Mouse (Mus musculus) CD4-positive naive resting alpha-beta T cell, adult 57 days (primary cell): ENCODE data around the gene Olfr1318. TPM values are rescaled to one million over a fixed set of nuclear protein-coding genes. Genes with fewer than 3 reads are reported as not detected.

ENCODE experiments used
- total RNA-seq: library from RNA; stranded (reverse); gene quantifications from one replicate; pipeline ENCODE4 v1.2.4, GENCODE M21; 2023

Olfr1318 gene
- total RNA-seq = not detected

GRCm38 (mm10) chr2:112153898-112154297, at the start of gene Olfr1318:
Gene Olfr1318 (plus strand): TSS chr2:112154198.

DNA sequence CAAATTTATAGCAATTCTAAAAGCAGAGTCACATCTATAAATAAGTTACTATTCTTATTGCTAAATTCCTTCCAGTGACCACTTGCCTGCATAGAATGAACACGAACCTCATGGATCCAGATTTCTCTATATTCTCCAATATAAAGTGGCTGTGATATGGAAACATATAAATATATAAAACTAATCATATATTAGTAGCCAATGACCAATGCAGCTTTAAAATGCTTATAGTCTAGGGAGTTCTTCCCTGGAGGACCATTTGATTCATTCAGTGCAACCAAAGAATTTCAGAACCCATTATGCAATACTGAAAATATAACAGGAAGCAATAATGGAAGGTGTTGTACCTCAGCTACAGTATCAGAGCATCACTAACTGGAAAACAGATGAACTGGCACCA, 38.7 kb upstream of the Olfr1318 start, which contains the start of gene Olfr1315-ps1:
TSS of gene Olfr1315-ps1 (minus strand) at position 101 of the 400 bp plus-strand sequence.

DNA sequence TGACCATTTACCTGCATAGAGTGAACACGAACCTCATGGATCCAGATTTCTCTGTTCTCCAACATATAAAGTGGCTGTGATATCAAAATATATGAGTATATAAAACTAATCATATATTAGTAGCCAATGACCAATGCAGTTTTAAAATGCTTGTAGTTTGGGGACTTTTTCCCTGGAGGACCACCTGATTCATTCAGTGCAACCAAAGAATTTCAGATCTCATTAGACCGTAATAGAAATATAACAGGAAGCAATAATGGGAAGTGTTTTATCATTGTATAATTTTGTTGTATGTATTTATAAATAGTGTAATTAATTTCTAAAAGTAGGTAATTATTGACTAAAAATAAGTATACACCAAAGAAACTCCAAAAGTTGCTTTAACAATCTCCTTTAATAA, 19.1 kb upstream of the Olfr1318 start, which contains the start of gene Olfr1316:
TSS of gene Olfr1316 (minus strand) at position 101 of the 400 bp plus-strand sequence.

GRCm38 (mm10) chr2:112140029-112140428, 14.0 kb upstream of the Olfr1318 start, which contains the start of gene Olfr1317:
Gene Olfr1317 (plus strand): TSS chr2:112140329.

Other genes with a start within 250 kb of the Olfr1318 start
- gene Olfr1306, start 237.9 kb upstream of the Olfr1318 start, total RNA-seq = not detected
- 0.12 TPM for gene Olfr1307, start 204.8 kb upstream of the Olfr1318 start, total RNA-seq
- gene Olfr1308, start 189.3 kb upstream of the Olfr1318 start, total RNA-seq = not detected
- gene Olfr1309, start 163.9 kb upstream of the Olfr1318 start, total RNA-seq = not detected
- not detected for gene Olfr1310, start 141.5 kb upstream of the Olfr1318 start, total RNA-seq
- not detected for gene Olfr1311, start 129.8 kb upstream of the Olfr1318 start, total RNA-seq
- gene Olfr1312, start 104.0 kb upstream of the Olfr1318 start, total RNA-seq = not detected
- gene Olfr1313, start 76.4 kb upstream of the Olfr1318 start, total RNA-seq = not detected
- not detected for gene Olfr1314, start 57.4 kb upstream of the Olfr1318 start, total RNA-seq
- gene Olfr1315-ps1, start 38.8 kb upstream of the Olfr1318 start, total RNA-seq = not detected
- gene Olfr1316, start 19.2 kb upstream of the Olfr1318 start, total RNA-seq = not detected
- gene Olfr1317, start 13.9 kb upstream of the Olfr1318 start, total RNA-seq = not detected
- 58.1 TPM for gene Lpcat4, start 85.3 kb downstream of the Olfr1318 start, total RNA-seq
- gene Nutm1, start 105.1 kb downstream of the Olfr1318 start, total RNA-seq = not detected
- gene Nop10, start 107.7 kb downstream of the Olfr1318 start, total RNA-seq = 74.2 TPM
- gene Slc12a6, start 111.6 kb downstream of the Olfr1318 start, total RNA-seq = 119 TPM
- gene Gm21985, start 112.1 kb downstream of the Olfr1318 start, total RNA-seq = not detected
- 27.7 TPM for gene Emc4, start 213.8 kb downstream of the Olfr1318 start, total RNA-seq
- gene Katnbl1, start 225.0 kb downstream of the Olfr1318 start, total RNA-seq = 12.6 TPM